Mouse (Mus musculus) ES-Bruce4 (cell line): Measurements from ENCODE around the gene Pigk. TPM values are rescaled to one million over a fixed set of nuclear protein-coding genes. Genes with fewer than 3 reads are reported as not detected.

ENCODE experiments used
- H3K27ac ChIP-seq: 2 replicates; pipeline ENCODE4 v1.5.1; 2012; ENCODE audit warnings: low read length, inconsistent platforms; ENCODE audit not compliant: insufficient read depth
- H3K27me3 ChIP-seq: 2 replicates; pipeline ENCODE4 v1.6.1; 2012; ENCODE audit warnings: mild to moderate bottlenecking, low read length, inconsistent platforms; ENCODE audit not compliant: control insufficient read depth, poor library complexity, insufficient read depth, severe bottlenecking
- H3K36me3 ChIP-seq: 2 replicates; pipeline ENCODE4 v1.6.1; 2012; ENCODE audit warnings: inconsistent platforms, mild to moderate bottlenecking, low read length, moderate library complexity; ENCODE audit not compliant: control insufficient read depth, poor library complexity, insufficient read depth, severe bottlenecking
- H3K4me1 ChIP-seq: one replicate; pipeline ENCODE4 v1.8.1; 2011; ENCODE audit warnings: low read length; ENCODE audit not compliant: control insufficient read depth, insufficient read depth
- H3K4me3 ChIP-seq: 2 replicates; pipeline ENCODE4 v1.5.1; 2011; ENCODE audit warnings: low read depth, mild to moderate bottlenecking, low read length
- H3K9ac ChIP-seq: 2 replicates; pipeline ENCODE4 v1.6.1; 2012; ENCODE audit warnings: low read depth, mild to moderate bottlenecking, inconsistent platforms; ENCODE audit not compliant: poor library complexity, severe bottlenecking
- H3K9me3 ChIP-seq: replicated peaks from 2 replicates; pipeline ENCODE4 v1.6.1; 2012; ENCODE audit warnings: mild to moderate bottlenecking, low read length, inconsistent platforms; ENCODE audit not compliant: control insufficient read depth, poor library complexity, insufficient read depth, severe bottlenecking
- CTCF ChIP-seq: IDR thresholded peaks from one replicate; pipeline ENCODE4 v1.8.1; 2011; ENCODE audit warnings: low read depth, low read length
- EP300 ChIP-seq: IDR thresholded peaks from 2 replicates; pipeline ENCODE4 v1.6.1; 2011; ENCODE audit warnings: low read depth, low read length; ENCODE audit not compliant: insufficient read depth
- POLR2A ChIP-seq: IDR thresholded peaks from one replicate; pipeline ENCODE4 v1.8.1; 2011; ENCODE audit warnings: low read length; ENCODE audit not compliant: insufficient read depth
- polyA plus RNA-seq: library from polyadenylated mRNA; stranded (reverse); fragments of >200 nt; gene quantifications from 2 replicates; pipeline ENCODE4 v1.2.4, GENCODE M21; 2011; ENCODE audit warnings: low read depth; ENCODE audit not compliant: missing spikeins, insufficient read depth, insufficient read length

Pigk gene
- polyA plus RNA-seq, 1 experiment = 23.8 TPM

DNA sequence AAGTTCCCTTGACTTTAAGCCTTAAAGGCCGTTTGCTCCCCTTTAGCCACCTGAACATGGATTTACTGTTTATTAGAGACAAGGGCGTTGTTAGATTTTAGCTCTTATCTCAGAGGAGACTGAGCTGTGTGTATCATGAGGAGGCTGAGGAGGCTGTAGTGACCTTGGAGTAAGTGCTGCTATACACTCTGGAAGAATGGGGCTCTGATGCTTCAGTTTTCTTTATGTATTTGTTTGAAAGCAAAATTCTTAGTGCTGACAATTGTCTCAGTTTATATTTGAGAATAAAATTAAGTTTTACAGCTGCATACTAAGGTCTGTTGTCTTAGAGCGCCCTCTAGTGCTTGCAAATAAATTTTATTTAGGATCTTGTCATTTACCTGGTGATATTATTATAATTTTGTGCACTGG lies 35.6 kb downstream of the Pigk start:
- Histone ChIP-seq H3K4me3 (no peak overlapping the region), H3K9me3 (no peaks in the 10 kb centered on the region), H3K4me1 (no peaks in the 10 kb centered on the region), H3K36me3 (no peaks in the 10 kb centered on the region), H3K9ac (no peak overlapping the region), H3K27ac (no peak overlapping the region), H3K27me3 (no peaks in the 10 kb centered on the region)
- TF ChIP-seq POLR2A (no peak), CTCF (no peak), EP300 (no peak)

GRCm38 (mm10) chr3:152749881-152750280 lies 36.0 kb downstream of the Pigk start:
- no peak for TF ChIP-seq POLR2A
- no peak for TF ChIP-seq CTCF
- TF ChIP-seq EP300 = no peak
- Histone ChIP-seq H3K9me3 (no peaks in the 10 kb centered on the region), H3K27me3 (no peaks in the 10 kb centered on the region), H3K4me3 (no peak overlapping the region), H3K4me1 (no peaks in the 10 kb centered on the region), H3K9ac (no peak overlapping the region), H3K27ac (no peak overlapping the region), H3K36me3 (no peaks in the 10 kb centered on the region)

DNA sequence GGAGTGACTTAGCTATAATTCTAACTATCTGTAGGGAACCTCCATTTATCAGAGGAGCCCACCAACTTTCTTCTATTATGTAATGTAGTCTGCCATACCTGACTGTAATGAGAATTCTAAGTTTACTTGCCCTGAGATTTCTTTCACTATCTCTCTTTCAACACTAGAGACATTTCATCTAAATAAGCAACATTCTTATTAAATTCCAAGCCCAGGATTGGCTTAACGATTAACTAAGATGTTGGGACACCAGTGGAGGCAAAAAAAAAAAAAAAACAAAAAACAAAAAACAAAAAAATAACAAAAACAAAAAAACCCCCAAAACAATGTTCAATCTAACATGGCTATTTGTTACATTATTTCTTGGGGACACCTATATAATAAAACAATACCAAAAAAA lies 39.0 kb downstream of the Pigk start:
- H3K4me1 ChIP-seq = no peaks in the 10 kb centered on the region
- no peaks in the 10 kb centered on the region for H3K36me3 ChIP-seq
- no peak overlapping the region for H3K9ac ChIP-seq
- no peaks in the 10 kb centered on the region for H3K27me3 ChIP-seq
- TF ChIP-seq EP300 (no peak), CTCF (no peak), POLR2A (no peak)
- no peaks in the 10 kb centered on the region for H3K9me3 ChIP-seq
- H3K4me3 ChIP-seq = no peak overlapping the region
- no peak overlapping the region for H3K27ac ChIP-seq

DNA sequence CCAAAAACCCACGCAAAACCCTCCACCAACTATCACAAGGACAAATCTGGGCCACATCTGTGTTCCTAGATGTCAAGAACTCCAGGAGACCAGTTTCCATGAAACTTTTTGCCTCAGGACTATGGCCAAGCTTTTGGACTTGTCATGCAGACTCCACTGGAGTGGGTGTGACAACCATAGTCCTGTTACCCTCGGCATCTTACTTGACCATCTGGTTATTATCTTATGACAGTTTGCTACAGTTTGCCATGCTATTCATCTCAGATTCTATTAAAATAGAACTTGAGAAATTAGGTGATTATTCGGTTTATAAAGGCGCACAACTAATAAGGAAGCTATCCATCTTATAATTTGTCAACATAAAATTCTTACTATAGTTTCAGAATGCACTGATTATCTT lies 39.4 kb downstream of the Pigk start:
- Histone ChIP-seq H3K27me3 (no peaks in the 10 kb centered on the region), H3K9me3 (no peaks in the 10 kb centered on the region), H3K4me1 (no peaks in the 10 kb centered on the region), H3K36me3 (no peaks in the 10 kb centered on the region), H3K27ac (no peak overlapping the region), H3K9ac (no peak overlapping the region), H3K4me3 (no peak overlapping the region)
- TF ChIP-seq EP300 (no peak), POLR2A (no peak)

DNA sequence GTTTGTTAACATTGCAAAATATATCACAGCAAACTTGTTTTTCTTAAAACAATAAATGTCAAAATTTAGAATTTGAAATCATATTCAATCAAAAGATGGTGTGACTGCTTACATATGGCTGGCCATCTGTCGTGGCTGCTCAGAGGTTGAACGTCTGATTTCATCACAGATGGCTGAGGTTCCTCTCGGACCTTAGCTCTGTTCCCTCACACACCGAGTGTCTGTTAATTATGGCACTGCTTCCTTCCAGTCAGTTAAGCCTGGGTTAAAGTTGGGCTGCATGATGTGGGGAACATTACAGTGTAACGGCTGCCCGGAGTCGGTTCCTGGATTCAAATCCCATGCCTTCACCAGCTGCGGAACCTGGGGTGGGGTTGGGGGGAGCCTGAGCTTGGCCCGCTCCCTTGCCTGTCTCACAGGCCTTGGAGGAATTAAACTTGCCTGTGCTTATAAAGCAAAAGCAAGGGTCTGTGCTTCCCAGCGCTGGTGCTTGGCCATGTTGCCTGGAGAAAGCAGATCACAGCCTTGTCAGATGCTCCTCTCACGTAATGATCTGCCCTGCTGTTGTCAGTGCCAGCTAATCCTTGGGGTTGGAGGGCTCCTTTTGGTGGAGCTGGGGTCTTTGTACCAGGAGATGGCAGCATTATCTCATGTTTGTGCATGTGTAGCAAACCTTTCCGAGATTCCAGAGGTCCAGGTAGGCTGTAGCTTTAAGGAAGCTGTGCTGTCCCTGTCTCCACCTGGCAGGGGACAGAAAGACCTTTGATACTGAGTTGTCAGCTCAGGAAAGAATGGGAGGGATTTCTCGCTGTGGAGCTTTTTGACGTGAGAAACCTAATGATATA lies 40.2 kb downstream of the Pigk start:
- Histone ChIP-seq H3K36me3 (no peaks in the 10 kb centered on the region), H3K4me3 (no peak overlapping the region), H3K4me1 (no peaks in the 10 kb centered on the region), H3K9ac (no peak overlapping the region), H3K9me3 (no peaks in the 10 kb centered on the region), H3K27ac (no peak overlapping the region), H3K27me3 (no peaks in the 10 kb centered on the region)
- TF ChIP-seq EP300 = no peak
- no peak for TF ChIP-seq POLR2A
- no peak for TF ChIP-seq CTCF

DNA sequence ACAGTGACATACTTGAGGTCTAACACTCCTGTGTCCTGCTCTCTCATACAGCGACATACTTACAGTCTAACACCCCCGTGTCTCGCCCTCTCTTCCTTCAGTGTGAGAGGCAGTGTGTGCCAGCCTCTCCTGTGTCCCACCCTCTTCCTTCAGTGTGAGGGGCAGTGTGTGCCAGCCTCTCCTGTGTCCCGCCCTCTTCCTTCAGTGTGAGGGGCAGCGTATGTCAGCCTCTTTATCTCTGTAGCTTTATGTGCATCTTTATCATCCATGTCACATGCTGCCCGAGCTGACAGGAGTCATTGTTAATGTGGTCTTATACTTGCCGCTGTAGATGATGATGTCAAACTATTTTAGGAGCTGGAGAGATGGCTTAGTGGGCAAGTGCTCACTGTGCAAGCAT lies 41.6 kb downstream of the Pigk start:
- H3K27ac ChIP-seq = no peak overlapping the region
- H3K9me3 ChIP-seq = no peaks in the 10 kb centered on the region
- H3K4me3 ChIP-seq = no peak overlapping the region
- no peaks in the 10 kb centered on the region for H3K36me3 ChIP-seq
- H3K27me3 ChIP-seq = no peaks in the 10 kb centered on the region
- H3K4me1 ChIP-seq = no peaks in the 10 kb centered on the region
- TF ChIP-seq CTCF = no peak
- no peak for TF ChIP-seq EP300
- no peak for TF ChIP-seq POLR2A
- no peak overlapping the region for H3K9ac ChIP-seq
